Mouse (Mus musculus) forebrain, embryonic 13.5 days (tissue): Measurements from ENCODE around the gene Eif4g2. TPM values are rescaled to one million over a fixed set of nuclear protein-coding genes. Genes with fewer than 3 reads are reported as not detected.

ENCODE experiments used
- ATAC-seq: fragments of 200-750 bp; cut with Nextera tagmentation; 2 replicates; pipeline ENCODE4 v1.8.0; 2017
- H3K27ac ChIP-seq: fragments of 300-500 bp; sonication (generic); 2 replicates; pipeline ENCODE4 v1.5.1; 2015; ENCODE audit warnings: inconsistent platforms, mild to moderate bottlenecking, moderate library complexity
- H3K27me3 ChIP-seq: fragments of 300-500 bp; sonication (generic); 2 replicates; pipeline ENCODE4 v1.6.1; 2015; ENCODE audit warnings: mild to moderate bottlenecking, inconsistent platforms
- H3K36me3 ChIP-seq: fragments of 300-500 bp; sonication (generic); 2 replicates; pipeline ENCODE4 v1.6.1; 2015; ENCODE audit warnings: mild to moderate bottlenecking, inconsistent platforms; ENCODE audit not compliant: poor library complexity, severe bottlenecking
- H3K4me1 ChIP-seq: fragments of 300-500 bp; sonication (generic); 2 replicates; pipeline ENCODE4 v1.6.1; 2015; ENCODE audit warnings: inconsistent platforms
- H3K4me2 ChIP-seq: fragments of 300-500 bp; sonication (generic); 2 replicates; pipeline ENCODE4 v1.6.1; 2015; ENCODE audit warnings: inconsistent platforms, mild to moderate bottlenecking, moderate library complexity
- H3K4me3 ChIP-seq: fragments of 300-500 bp; sonication (generic); 2 replicates; pipeline ENCODE4 v1.5.1; 2015; ENCODE audit warnings: mild to moderate bottlenecking, inconsistent platforms
- H3K9ac ChIP-seq: fragments of 300-500 bp; sonication (generic); 2 replicates; pipeline ENCODE4 v1.6.1; 2015; ENCODE audit warnings: mild to moderate bottlenecking, inconsistent platforms
- H3K9me3 ChIP-seq: fragments of 300-500 bp; sonication (generic); replicated peaks from 2 replicates; pipeline ENCODE4 v1.6.1; 2016; ENCODE audit warnings: inconsistent platforms
- WGBS: fragments of 180-500 bp; shearing (Covaris S2); methylation state at CpG from one replicate; pipeline ENCODE4 v1.1.7; 2015; 5-methylcytosine and 5-hydroxymethylcytosine counted together
- polyA plus RNA-seq: library from polyadenylated mRNA; unstranded; fragments of >200 nt; fragmentation: Nextera tagmentation; extraction: Ambion mirVana; gene quantifications from 2 replicates; pipeline ENCODE4 v1.2.1, GENCODE M21; 2015

Eif4g2 gene
- polyA plus RNA-seq, result 1,138 and 1,216 TPM in 2 replicates

GRCm38 (mm10) chr7:111082822-111083732 is at the start of gene Eif4g2:
Eif4g2 (minus strand) TSS chr7:111083030.
- Histone ChIP-seq H3K9me3 (no peaks in the 10 kb centered on the region), H3K4me1 (peaks cover 30% of the 10 kb centered on the region), H3K9ac (peak within 1 kb of the TSS; percentile 100), H3K4me2 (peak within 1 kb of the TSS; percentile 74), H3K36me3 (peaks cover 35% of the 10 kb centered on the region), H3K27me3 (no peaks in the 10 kb centered on the region), H3K27ac (peak within 1 kb of the TSS; percentile 100), H3K4me3 (peak within 1 kb of the TSS; percentile 98)
- ATAC-seq, result peak; percentile 99
- under 1% methylated on average over 61 of the region's 70 CpGs for WGBS

- Histone ChIP-seq H3K4me3 (no peak overlapping the region), H3K27ac (no peak overlapping the region), H3K4me1 (no peaks in the 10 kb centered on the region), H3K36me3 (no peaks in the 10 kb centered on the region), H3K27me3 (no peaks in the 10 kb centered on the region), H3K9me3 (no peaks in the 10 kb centered on the region), H3K9ac (no peak overlapping the region), H3K4me2 (no peak overlapping the region)
- ATAC-seq, result no peak
- 76% methylated on average over 2 of the region's 2 CpGs for WGBS
Measured at GRCm38 (mm10) chr7:111132596-111132995, 49.8 kb upstream of the Eif4g2 start.

- no peak overlapping the region for H3K4me3 ChIP-seq
- no peak overlapping the region for H3K4me2 ChIP-seq
- no peaks in the 10 kb centered on the region for H3K36me3 ChIP-seq
- no peak overlapping the region for H3K27ac ChIP-seq
- no peak for ATAC-seq
- no peak overlapping the region for H3K9ac ChIP-seq
- H3K27me3 ChIP-seq, result no peaks in the 10 kb centered on the region
- peaks cover 9% of the 10 kb centered on the region for H3K4me1 ChIP-seq
- WGBS, result 79% methylated on average over 3 of the region's 3 CpGs
- H3K9me3 ChIP-seq, result no peaks in the 10 kb centered on the region
Measured at GRCm38 (mm10) chr7:111126636-111127395, 44.0 kb upstream of the Eif4g2 start.

- 100% methylated on average over 2 of the region's 2 CpGs for WGBS
- H3K4me3 ChIP-seq, result no peak overlapping the region
- H3K36me3 ChIP-seq, result no peaks in the 10 kb centered on the region
- no peaks in the 10 kb centered on the region for H3K9me3 ChIP-seq
- ATAC-seq, result no peak
- no peak overlapping the region for H3K9ac ChIP-seq
- H3K4me2 ChIP-seq, result no peak overlapping the region
- no peaks in the 10 kb centered on the region for H3K27me3 ChIP-seq
- peaks cover 15% of the 10 kb centered on the region for H3K4me1 ChIP-seq
- H3K27ac ChIP-seq, result no peak overlapping the region
Measured at GRCm38 (mm10) chr7:111123761-111124546, 41.1 kb upstream of the Eif4g2 start.

GRCm38 (mm10) chr7:111122531-111123130 is 39.8 kb upstream of the Eif4g2 start:
- Histone ChIP-seq H3K36me3 (no peaks in the 10 kb centered on the region), H3K9me3 (no peaks in the 10 kb centered on the region), H3K4me1 (peaks cover 15% of the 10 kb centered on the region), H3K9ac (peak overlapping the region; percentile 85), H3K4me2 (peak overlapping the region; percentile 80), H3K27ac (peak overlapping the region; percentile 98), H3K27me3 (no peaks in the 10 kb centered on the region), H3K4me3 (peak overlapping the region; percentile 70)
- ATAC-seq, result peak; percentile 99
- whole genome bisulfite sequencing, result under 1% methylated on average over 44 of the region's 44 CpGs

GRCm38 (mm10) chr7:111122084-111122530 is 39.3 kb upstream of the Eif4g2 start:
- no peaks in the 10 kb centered on the region for H3K9me3 ChIP-seq
- H3K4me2 ChIP-seq, result peak overlapping the region; percentile 80

GRCm38 (mm10) chr7:111121522-111121921 is 38.7 kb upstream of the Eif4g2 start:
- Histone ChIP-seq H3K9ac (peak overlapping the region; percentile 85), H3K27ac (peak overlapping the region; percentile 98), H3K4me3 (peak overlapping the region; percentile 70), H3K9me3 (no peaks in the 10 kb centered on the region), H3K27me3 (no peaks in the 10 kb centered on the region), H3K4me1 (peaks cover 15% of the 10 kb centered on the region), H3K4me2 (peak overlapping the region; percentile 80), H3K36me3 (no peaks in the 10 kb centered on the region)
- no peak for ATAC-seq
- WGBS, result 25% methylated on average over 9 of the region's 9 CpGs

More at GRCm38 (mm10) chr7:111122084-111122530, 39.3 kb upstream of the Eif4g2 start:
- Histone ChIP-seq H3K36me3 (no peaks in the 10 kb centered on the region), H3K27ac (peak overlapping the region; percentile 98), H3K4me1 (peaks cover 15% of the 10 kb centered on the region), H3K9ac (peak overlapping the region; percentile 85), H3K27me3 (no peaks in the 10 kb centered on the region), H3K4me3 (peak overlapping the region; percentile 70)
- WGBS, result 1% methylated on average over 34 of the region's 34 CpGs
- ATAC-seq, result peak; percentile 87

- H3K4me2 ChIP-seq, result no peak overlapping the region
Measured at GRCm38 (mm10) chr7:111109561-111109960, 26.7 kb upstream of the Eif4g2 start.

GRCm38 (mm10) chr7:111109161-111109560 is 26.3 kb upstream of the Eif4g2 start:
- ATAC-seq, result no peak
- H3K4me2 ChIP-seq, result no peak overlapping the region
- H3K4me3 ChIP-seq, result no peak overlapping the region
- H3K27ac ChIP-seq, result no peak overlapping the region
- WGBS, result 94% methylated on average over 2 of the region's 2 CpGs
- no peak overlapping the region for H3K9ac ChIP-seq
- H3K4me1 ChIP-seq, result no peaks in the 10 kb centered on the region
- H3K36me3 ChIP-seq, result peaks cover 6% of the 10 kb centered on the region; the same call in 1 of the 2 replicates
- no peaks in the 10 kb centered on the region for H3K27me3 ChIP-seq
- no peaks in the 10 kb centered on the region for H3K9me3 ChIP-seq

More at GRCm38 (mm10) chr7:111109561-111109960, 26.7 kb upstream of the Eif4g2 start:
- no peak overlapping the region for H3K9ac ChIP-seq
- H3K4me1 ChIP-seq, result no peaks in the 10 kb centered on the region
- 79% methylated on average over 2 of the region's 2 CpGs for WGBS
- H3K27me3 ChIP-seq, result no peaks in the 10 kb centered on the region
- H3K36me3 ChIP-seq, result peaks cover 10% of the 10 kb centered on the region; the same call in 1 of the 2 replicates
- no peak overlapping the region for H3K27ac ChIP-seq
- ATAC-seq, result no peak
- H3K4me3 ChIP-seq, result no peak overlapping the region
- H3K9me3 ChIP-seq, result no peaks in the 10 kb centered on the region

- H3K4me3 ChIP-seq, result no peak overlapping the region
- no peak overlapping the region for H3K4me2 ChIP-seq
- H3K36me3 ChIP-seq, result no peaks in the 10 kb centered on the region
- no peak overlapping the region for H3K9ac ChIP-seq
- 87% methylated on average over 1 of the region's 1 CpGs for WGBS
- no peak overlapping the region for H3K27ac ChIP-seq
- no peaks in the 10 kb centered on the region for H3K27me3 ChIP-seq
- ATAC-seq, result no peak
- H3K4me1 ChIP-seq, result no peaks in the 10 kb centered on the region
- H3K9me3 ChIP-seq, result no peaks in the 10 kb centered on the region
Measured at GRCm38 (mm10) chr7:111098196-111098595, 15.4 kb upstream of the Eif4g2 start.

- H3K36me3 ChIP-seq, result no peaks in the 10 kb centered on the region
- H3K27ac ChIP-seq, result no peak overlapping the region
- WGBS, result 78% methylated on average over 2 of the region's 2 CpGs
- H3K27me3 ChIP-seq, result no peaks in the 10 kb centered on the region
- no peak overlapping the region for H3K9ac ChIP-seq
- no peak overlapping the region for H3K4me2 ChIP-seq
- no peak overlapping the region for H3K4me3 ChIP-seq
- H3K9me3 ChIP-seq, result no peaks in the 10 kb centered on the region
- ATAC-seq, result no peak
- H3K4me1 ChIP-seq, result no peaks in the 10 kb centered on the region
Measured at GRCm38 (mm10) chr7:111095169-111095568, 12.3 kb upstream of the Eif4g2 start.
